Mouse (Mus musculus) kidney, postnatal 4 days (tissue): ENCODE data around the gene Aplnr.

Experiments used
- DNase-seq, 2 experiments: peaks; one replicate each; pipeline ENCODE4 v3.0.0; 2021; ENCODE audit warnings: mixed read lengths in 2 of 2

Gene Aplnr

DNA sequence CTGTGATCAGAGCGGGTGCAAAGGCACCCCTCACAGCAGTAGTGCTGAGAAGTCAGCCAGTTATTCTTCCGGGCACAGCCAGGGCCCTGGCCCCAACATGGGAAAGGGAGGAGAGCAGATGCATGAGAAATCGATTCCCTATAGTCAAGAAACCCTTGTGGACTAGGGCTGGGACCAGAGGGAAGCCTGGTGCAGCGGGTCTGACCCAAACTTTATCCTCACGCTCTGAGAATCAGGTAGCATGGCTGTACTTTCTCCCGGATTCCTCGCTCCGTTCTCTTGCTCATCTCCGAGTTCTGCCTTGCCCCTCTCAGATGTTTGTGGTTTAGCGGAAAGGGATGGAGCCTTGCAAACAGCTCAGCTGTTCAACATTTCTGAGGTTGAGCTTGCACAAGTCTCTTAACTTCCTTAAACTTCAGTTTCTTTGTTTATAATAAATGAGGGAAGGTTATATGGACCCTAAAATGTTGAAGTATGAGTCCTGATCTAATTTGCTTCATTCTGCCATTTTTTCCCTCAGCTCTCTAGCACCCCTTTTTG lies 1.6 kb downstream of the Aplnr start:
- no peak for DNase-seq

DNA sequence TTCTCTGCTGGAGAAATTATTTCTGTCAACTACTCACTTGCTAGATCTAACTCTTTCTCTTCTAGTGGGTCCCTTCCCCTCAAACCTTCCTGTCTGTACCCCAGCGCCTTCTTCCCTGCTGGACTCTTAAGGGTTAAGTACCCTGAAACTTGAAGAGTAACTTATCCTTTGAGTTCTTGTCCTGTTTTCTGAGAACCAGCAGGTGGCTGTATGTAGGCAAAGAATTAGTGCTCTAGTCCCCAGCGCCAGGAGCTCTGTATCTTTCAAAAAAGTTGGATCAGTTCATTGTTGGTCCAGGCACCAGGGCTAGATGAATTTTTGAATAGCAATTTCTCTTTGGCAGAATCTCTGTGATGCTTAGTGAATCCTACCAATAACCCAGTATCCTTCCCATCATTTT lies 2.1 kb downstream of the Aplnr start:
- no peak for DNase-seq

DNA sequence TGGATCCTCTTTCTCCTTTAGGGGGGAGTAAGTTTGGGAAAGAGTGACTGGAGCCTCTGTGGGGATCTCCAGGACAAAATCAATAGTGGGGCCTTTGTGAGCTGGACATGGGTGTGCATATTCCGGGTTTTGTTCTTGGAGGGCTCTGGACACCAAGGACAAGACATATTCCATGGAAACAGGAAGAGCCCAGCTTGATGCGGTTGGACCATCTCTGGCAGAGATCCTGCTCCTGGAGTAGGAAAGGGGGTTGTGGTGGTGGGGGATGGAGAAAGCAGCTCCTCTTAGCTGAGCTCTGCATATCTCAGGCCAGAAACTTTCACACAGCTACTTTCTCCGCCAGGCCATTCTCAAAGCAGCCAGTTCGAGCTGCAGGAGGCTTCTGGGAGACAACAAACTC lies 3.4 kb downstream of the Aplnr start:
- no peak for DNase-seq

DNA sequence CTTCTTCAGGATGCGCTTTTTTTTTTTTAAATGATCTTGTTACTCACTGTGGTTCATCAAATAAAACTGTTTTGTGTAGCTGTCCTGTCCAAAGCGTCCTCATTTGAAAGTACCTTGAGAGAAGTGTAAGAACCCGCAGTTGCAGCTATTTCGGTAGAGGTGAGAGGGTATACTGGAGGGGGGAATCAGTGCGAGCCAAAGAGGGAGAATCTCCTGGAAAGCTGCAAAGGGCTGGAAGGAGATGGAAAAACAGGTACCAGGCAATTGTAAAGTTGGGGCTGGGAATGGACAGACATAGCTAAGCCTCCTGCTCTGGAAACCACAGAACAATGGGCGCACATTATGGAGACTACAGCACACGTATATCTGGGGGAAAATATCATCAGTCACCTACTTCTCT lies 3.8 kb downstream of the Aplnr start:
- no peak for DNase-seq

- no peak for DNase-seq
Observed at GRCm38 (mm10) chr2:85140833-85141232, 4.8 kb downstream of the Aplnr start.

DNA sequence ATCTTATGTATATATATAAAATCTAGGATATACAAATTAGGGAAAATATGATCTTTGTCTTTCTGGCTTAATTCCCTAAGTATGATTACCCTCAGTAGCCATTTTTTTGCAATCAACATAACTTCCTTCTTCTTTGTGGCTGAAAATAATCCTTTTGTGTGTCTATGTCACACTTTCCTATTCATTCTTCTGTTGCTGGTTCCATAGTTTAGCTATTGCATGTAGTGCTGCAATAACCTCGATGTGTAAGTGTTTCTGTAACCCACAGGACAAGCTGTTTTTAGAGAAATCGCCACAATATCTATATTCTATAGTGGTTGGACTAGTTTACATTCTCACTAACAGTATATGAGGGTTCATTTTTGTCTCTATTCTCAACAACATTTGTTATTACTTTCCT lies 8.9 kb downstream of the Aplnr start:
- DNase-seq, result no peak

GRCm38 (mm10) chr2:85145346-85145745 lies 9.3 kb downstream of the Aplnr start:
- no peak for DNase-seq

DNA sequence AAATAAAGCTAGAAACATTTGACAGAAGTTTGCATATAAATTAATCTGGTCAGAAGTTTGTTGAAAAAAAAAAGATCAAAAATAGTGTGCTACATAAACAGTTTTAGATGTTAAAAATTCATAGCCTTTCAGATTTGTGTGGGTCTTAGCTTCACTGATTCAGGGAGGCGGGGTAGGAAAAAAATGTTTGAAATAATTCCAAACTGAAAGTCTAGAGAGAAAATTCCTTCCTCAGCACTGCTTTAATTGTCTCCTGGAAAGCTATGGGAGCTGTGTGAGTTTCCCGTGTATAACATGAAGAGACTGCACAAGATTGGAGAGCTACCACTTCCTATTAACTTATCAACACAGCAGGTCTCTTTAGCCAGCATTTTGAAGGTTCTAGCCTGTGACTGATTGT lies 11.5 kb downstream of the Aplnr start:
- DNase-seq, result no peak

DNA sequence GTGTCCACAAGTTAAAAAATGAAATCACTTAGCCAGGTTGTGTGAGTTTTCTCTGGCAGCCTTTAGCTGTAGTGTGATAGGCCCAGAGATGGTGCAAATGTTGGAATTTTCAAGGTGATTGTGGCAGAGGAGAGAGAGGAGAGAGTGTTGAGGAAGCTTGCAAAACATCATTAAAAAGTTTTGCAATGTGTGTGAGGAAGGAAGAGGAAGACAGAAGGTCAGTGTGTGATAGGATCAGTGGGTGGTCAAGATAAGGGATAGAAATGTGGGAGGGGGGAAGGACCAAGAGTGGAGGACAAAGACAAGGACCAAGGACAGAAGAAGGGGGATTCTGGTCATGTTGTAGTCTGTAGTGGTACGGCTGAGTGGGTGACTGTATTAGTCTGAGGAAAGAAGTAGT lies 14.3 kb downstream of the Aplnr start:
- DNase-seq, result no peak

- DNase-seq, result no peak
Observed at GRCm38 (mm10) chr2:85151233-85151632, 15.2 kb downstream of the Aplnr start.

- DNase-seq, result peak; percentile 45 to 57
Observed at GRCm38 (mm10) chr2:85155334-85155733, 19.3 kb downstream of the Aplnr start.

DNA sequence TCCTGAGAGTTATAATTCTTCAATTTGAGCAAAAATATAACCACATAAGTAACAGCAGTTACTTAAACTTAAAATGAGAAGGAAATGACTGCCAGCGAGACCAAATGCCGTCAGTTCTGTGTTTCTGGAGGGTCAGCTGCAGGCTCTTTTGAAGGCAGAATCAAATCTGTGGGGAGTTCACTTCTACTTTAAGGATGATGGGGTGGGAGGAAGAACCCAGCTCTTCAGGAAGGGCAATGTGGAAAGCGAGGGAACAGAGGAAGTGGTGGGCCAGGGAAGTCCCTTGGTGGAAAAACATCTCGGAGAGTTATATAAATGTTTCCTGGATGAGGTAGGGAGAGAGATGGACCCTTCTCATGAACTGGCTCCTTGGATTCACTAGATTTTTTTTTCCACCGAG lies 20.1 kb downstream of the Aplnr start:
- no peak for DNase-seq

GRCm38 (mm10) chr2:85157382-85157781 lies 21.4 kb downstream of the Aplnr start:
- no peak for DNase-seq

GRCm38 (mm10) chr2:85160901-85161637 lies 25.0 kb downstream of the Aplnr start:
- DNase-seq, result no peak

DNA sequence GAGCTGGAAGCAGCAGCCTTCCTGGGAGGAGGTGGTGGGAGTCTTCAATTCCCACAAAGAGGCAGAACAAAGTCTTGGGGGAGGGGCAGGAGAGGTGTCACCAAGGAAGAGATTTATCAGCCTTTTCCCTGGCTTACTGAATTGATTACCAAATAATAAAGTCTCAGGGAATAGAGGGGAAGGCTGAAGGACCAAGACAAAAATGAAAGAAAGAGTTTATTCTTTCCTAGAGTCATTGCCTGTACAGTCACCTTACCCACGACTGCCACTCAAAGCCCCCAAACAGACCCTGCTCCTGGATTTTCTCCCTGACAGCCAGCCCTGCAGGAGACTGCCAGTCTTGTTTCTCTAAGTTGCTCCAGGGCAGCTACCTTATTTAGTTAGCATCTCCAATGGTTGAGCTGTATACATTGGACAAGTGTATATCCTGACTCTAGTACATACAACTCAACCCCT lies 25.6 kb downstream of the Aplnr start:
- no peak for DNase-seq

DNA sequence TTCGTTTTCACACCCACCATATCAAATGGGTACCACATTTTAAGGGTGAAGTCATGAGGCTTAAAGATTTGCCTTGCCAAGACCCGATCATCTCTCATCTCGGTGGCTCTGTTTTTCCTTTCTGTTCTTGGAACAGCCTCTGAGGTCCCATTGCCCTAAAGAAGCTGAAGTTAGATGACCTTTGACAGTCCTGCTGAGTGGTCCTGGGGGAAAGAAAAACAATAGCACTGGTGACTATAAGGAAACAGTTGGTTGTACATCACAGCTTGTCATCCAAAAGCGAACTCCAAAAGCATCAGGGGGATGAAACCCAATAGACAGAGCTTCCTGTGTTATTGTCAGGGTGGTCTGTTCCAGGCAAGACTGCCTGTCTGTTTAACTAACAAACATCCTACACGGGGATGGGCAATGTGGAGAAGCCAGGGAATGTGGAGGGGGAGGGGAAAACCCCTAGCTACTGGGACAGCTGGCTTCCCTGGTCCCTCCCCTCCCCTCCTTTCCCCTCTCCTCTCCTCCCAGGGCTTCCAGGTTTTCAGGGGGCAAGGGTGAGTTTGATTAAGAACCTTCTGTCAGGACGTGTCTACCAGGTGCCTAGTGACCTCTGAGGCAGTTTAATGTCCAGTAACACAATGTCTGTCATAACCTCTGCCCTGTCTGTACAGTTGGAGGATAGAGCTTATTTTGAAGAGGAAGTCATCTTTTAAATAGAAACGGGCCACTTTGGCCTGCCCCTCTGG lies 27.5 kb downstream of the Aplnr start:
- peak; percentile 33 to 64 for DNase-seq

DNA sequence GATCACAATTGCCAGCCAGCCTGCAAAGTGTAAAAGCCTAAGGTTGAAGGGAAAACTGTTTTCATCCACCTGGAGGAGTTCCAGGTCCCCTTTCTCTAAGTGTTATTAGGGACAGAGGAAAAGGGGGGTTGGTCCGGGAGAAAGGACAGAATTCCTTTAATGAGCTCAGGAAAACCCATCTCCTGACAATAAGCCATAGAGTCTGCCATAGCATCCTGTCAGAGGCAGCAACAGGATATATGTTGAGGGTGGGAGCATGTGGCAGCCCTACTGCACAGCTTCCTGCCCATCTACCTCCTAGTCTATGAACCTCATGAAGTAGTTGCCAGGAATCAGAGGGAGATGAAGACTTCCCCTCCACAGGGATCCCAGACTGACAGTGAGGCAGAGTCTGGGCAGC lies 31.6 kb downstream of the Aplnr start:
- DNase-seq, result peak in 1 of 2 experiments; percentile 16

DNA sequence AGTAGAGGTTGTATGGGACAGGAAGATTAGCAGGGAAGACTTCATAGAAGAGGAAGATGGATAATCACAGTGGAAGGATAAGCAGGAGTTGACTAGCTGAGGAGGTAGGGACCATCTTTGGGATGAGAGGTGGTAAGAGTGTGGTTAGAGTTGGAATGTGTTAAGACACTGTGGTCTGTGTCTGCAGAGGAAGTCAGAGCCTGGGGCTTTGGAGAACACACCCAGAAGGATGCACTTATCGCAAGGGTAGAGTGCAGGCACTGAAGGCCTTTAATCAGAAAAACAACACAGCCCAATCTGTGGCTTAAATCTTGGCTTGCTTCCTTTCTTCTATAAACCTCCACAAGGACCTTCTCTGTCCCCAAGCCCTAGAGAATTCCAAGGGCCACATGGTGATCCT lies 32.3 kb downstream of the Aplnr start:
- DNase-seq, result no peak

GRCm38 (mm10) chr2:85172071-85172762 lies 36.2 kb downstream of the Aplnr start:
- peak; percentile 53 to 59 for DNase-seq

DNA sequence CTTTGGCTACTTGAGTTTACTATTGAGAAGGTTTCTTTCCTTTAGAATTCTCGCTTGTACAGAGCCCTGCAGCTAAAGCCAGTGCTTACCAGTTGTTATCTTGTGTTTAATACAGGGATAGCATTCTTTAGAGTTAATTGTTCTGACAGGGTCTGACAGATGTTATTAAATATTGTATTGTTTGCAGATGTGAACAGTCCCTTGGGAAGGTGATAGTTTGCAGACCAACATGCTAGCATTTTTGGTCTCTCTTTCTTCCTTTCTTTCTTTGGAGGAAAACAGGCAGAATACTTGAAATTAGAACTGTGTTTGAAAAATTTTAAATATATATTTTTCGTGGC lies 36.7 kb downstream of the Aplnr start:
- no peak for DNase-seq

GRCm38 (mm10) chr2:85173545-85173944 lies 37.5 kb downstream of the Aplnr start:
- no peak for DNase-seq

GRCm38 (mm10) chr2:85178139-85178800 lies 42.2 kb downstream of the Aplnr start:
- DNase-seq, result no peak

GRCm38 (mm10) chr2:85187582-85188151 lies 51.6 kb downstream of the Aplnr start:
- DNase-seq, result no peak
